Mouse (Mus musculus) CH12.LX (cell line): Measurements from ENCODE around the gene Cnpy1.

ENCODE experiments used
- EP300 ChIP-seq: IDR thresholded peaks from 2 replicates; pipeline ENCODE4 v1.6.1; 2011; ENCODE audit warnings: low read length, improper control_type of control experiment
- NRF1 ChIP-seq: IDR thresholded peaks from 2 replicates; pipeline ENCODE4 v1.6.1; 2014; ENCODE audit warnings: low read depth, mild to moderate bottlenecking, inconsistent platforms, low read length, improper control_type of control experiment, moderate library complexity

DNA sequence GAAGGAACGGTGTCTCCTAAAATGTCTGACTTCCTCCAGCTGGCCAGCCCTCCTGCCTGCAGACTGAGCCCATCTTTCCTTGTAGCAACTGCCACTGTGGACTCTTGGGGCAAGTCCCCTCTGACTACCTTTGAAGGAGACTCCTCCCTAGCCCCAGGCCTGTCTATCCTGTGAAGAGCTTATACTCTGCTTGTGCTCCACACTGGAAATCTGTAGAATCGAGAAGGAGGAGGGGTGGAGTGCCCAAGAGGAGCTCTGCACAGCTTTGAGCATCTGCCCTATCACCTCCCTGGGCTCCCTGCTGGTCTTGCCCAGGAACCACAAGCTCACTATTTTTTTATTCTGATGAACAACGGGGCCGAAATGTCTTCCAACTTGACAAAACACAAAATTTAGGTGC lies 485 bp downstream of the Cnpy1 start:
- TF ChIP-seq EP300 (no peak), NRF1 (no peak)
